Mouse (Mus musculus) layer of hippocampus, adult 11-12 months (tissue): ENCODE measurements at regions not wholly inside any gene's neighbourhood (a gene's known extent, or its start where the extent isn't known, plus 50 kb on each side); places are given as distances from the start of the nearest gene placed in this dataset.

ENCODE experiments used
- DNase-seq: peaks from one replicate; pipeline ENCODE4 v3.0.0; 2022; ENCODE audit warnings: low spot score

DNA sequence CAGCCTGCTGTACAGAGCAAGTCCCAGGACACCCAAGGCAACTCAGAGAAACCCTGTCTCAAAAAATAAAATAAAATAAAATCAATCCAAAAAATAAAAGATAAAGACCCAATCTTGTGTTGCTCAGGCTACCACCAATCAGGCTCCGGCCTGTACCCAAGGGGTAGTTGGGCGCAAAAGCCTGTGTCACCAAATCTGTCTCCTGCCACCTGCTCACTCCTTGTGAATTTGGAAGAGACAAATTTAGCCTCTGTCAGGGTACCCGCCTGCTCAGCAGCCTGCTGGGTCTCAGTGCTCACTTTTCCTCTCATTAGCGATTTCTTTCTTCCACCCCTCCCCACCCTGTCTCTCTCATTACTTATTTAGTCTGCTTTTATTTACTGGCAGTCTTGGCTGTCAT, 54.6 kb downstream of the Sox4 start:
- no peak for DNase-seq

DNA sequence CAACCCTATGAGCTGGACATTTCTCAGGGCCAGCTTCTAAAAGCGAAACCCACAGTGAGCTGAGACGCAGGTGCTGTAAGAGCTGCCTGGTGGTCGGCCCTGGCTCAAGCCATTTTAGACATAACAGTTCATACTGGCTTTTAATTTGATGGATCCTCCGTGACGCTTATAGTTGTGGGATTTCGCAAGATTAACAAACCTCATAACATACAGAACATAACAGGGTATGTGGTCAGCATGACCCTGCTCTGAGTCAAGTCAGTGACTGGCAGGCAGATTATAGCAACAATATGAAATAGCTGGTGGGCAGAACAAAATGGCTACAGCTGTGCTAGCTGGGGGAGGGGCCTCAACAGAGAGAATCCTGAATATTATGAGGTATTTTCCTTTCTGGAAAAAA, 60.6 kb downstream of the Sox4 start:
- DNase-seq, result no peak

DNA sequence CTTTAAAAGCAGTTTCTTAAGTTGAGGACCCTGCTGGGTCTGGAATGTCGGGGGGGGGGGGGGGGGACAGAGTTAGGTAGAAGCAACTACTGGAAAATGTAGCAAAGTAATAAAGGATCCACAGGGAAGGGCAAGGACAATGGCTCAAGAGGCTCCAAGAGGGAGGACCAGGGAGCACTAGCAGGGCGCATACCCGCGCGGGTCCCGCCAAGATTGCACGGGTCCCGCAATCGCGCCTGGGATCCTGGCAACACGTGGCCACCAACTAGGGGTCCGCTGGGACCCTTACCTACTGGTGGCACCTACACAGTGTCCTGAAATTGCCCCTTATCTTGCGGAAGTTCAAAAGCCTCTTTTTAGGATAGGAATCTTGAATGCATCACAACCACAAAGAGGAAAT, 66.4 kb downstream of the Sox4 start:
- DNase-seq, result no peak

DNA sequence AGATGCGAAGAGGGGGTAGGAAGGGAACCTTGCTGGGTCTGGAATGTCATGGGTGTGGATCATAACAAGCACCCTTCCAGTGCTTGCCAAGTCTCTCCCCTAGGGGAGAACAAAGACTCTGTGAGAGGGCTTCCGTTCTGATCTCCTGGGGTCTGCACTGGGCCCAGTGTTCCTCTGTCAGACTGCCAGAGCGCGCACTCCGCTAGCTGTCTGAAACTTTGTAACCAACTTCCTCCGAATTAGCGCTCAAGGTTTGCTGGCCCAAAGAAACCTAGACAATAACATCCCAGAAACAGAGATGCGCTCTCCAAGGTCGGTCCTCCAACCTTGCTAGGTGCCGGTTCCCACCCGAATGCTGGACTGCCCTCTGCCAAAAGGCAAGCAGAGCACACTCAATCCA, 66.8 kb downstream of the Sox4 start:
- no peak for DNase-seq

DNA sequence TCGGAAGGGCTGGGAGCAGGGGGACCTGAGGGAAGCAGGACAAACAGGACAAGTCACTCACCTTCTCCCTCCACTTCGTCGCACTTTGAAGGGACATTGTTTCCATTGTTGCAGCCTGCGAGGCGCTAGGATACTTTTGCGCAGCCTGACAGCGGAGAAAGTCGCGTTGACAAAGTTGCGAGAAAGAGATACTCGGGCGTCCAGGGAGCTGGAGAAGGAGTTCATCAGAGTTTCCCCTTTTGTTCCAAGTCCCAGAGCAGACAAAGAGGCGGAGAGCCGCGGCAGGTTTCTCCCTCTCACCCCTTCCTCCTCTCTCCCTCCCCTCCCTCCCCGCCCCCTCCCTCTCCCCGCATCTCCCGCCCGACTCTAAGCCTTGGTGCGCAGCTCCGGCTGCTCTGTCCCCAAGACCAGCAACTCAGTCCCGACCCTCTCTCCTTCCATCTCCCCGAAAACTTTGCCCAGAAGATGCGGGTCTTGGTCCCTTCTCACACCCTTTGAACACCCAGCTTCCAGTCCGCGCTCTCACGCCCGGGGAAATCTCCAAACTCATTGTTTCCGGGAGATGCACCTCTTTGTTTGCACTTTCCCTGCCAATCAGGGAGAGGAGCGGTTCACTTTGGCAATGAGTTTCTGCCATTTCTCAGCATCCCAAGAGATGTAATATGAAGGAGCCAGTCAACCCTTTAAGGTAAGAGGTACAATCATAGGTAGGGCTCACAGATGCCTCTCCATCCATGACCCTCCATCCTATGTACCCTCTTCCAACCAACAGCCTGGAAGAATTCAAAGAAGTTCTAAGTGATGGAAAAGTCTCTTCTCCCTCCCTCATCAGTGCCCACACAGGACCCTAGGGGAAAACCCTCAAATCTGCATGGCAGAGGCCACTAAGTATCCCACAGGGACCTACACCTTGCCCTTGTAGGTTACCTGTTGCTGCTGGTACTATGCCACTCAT, 68.2 kb downstream of the Sox4 start:
- no peak for DNase-seq

DNA sequence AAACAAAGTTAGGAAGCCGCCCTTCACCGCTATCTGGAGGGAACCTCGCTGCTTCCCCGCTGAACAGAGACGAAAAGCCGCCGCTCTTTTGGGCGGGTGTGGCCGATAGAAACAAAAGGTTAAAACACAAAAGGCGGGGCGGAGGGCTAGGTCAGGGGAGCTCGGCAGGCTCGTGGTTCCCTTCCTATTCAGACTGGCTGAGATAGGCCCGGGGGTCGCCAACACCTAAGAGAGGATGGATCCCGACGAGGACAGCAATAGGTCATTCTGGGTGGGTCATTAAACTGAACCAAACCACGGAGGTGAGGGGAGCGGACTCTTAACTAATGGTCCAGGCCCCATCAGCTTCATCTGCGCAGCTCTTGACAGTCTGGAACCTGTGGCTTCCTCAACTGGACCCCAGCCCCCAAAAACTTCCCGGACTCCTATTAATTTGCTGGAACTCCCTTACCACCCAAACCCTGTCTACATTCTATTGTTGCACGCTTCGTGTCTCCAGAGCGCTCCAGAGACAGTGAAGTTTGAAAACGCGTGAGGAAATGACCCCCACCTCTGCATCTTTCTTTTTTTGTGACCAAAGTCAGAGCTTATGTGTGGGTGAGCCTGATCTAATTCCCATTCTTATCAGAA, 69.2 kb downstream of the Sox4 start:
- no peak for DNase-seq

DNA sequence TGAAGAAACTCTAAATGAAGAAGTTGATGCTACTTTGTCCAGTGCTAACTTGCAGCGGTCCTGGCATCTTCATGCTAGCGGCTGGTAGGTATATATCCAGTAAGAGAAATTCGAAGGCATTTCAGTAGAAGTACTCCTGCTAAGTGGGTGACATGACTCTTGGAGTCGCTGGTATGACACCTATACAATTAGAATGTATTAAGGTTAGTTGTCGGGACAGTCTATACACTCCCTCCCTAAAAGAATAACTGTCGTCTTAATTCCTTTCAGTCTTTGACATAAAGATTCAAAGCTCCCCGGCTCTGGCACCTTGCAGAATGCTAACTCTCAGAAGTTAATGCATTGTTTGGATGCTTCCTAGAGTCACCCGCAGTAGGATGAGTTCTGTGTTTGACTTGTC, 70.1 kb downstream of the Sox4 start:
- no peak for DNase-seq

DNA sequence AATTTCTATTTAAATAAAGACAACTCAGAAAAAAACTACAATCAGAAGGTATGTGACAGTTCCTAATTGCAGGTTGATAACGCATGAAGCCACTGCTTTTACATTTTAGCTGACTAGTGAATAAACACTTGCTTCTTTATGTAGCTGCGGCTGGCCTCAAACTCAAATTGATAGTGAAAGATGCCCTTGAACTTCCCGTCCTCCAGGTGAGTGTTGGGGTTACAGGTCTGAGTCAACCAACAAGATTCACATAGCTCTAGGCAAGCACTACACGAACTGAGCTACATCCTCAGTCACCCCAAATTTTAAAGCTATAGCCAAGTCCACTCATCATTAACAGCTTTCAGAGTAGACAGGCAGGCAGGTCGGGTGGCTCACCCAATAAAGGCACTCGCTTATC, 72.6 kb downstream of the Sox4 start:
- no peak for DNase-seq

DNA sequence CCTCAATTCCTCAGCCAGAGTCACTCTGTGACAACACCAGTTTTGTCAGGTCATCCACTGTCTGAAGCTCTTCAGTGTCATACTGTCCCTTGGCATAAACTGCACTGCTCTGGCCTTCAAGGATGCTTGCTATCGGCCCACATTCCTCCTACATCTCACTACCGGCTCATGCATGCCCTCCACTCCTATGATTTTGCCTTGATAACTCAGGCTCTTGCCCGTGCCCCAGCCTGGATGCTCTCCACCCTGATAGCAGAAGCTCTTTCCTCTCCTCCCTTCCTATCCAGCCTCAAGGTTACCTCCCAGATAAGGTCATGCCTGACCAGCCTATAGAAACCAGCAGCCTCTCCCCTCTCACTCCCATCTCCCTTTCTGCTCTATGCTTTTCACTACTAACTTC, 74.8 kb downstream of the Sox4 start:
- DNase-seq, result no peak

DNA sequence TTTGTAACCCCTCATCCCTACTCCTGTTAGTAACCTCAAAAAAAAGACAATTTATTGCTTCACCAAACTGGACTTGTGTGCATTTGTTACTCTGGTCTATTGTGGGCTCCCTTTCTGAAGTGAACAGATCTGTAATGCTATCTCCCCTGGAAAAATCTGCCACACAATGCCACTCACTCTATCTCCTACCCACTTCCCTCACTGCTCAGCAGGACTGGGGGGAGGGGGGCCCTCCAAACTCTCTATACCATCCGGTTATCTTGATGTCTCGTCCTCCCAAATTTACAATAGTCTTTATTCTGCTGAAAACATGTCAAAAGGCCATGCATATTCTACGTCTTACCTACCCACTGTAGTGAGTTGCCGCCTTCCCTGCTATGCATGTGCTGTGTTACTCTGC, 76.7 kb downstream of the Sox4 start:
- DNase-seq, result no peak

DNA sequence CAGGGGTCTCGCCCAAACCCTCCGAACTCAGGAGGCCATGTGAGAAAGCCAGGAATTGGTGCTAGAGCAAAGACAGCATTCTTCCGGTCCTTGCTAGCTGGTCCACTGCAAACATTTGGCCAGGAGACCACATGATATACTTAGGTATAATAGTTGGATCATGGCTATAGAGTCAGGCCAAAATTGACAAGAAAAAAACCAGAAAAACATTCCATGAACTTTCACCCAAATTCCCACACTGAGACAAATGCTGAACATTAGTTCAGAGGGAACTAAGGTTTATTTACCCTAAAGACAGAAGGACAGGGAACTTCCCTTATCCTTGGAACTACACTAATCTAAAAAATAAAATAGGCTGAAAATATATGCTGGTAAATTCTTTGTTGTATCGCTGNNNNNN, 82.8 kb downstream of the Sox4 start:
- no peak for DNase-seq

DNA sequence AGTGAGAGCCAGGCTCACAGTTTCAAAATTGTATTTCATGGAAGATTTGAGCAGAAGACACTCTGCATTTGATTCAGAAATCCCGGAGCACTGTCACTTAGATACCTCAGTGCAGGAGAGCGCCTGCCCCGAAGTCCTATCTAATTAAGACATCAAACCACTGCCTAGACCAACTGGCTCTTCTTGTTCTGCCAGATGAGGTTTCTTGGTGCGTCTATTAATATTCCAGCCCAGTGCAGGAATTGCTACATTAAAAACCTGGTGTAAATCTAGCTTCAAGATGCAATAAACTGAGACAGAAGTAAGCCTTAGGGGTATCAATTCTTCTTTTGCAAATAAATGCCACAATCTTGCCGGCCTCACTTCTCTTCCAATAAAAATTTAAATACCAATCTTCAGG, 86.3 kb downstream of the Sox4 start:
- DNase-seq, result no peak

DNA sequence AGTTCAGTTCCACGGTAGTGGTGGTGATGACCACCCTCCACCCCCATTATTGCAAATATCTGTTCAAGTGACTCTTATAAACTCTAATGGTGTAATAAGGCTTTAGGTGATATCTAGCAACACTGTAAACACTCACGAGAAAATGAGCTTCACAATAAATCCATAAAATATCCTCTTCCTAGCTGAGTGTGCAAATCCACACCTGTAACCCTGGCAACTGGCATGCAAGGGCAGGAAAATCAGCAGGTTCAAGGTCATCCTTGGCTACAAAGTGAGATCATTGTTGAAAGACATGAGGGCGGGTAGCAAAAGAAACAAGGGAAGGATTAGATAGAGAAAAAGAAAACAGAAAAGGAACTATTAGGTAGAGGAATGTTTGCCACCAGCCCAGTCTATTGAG, 86.8 kb downstream of the Sox4 start:
- no peak for DNase-seq

DNA sequence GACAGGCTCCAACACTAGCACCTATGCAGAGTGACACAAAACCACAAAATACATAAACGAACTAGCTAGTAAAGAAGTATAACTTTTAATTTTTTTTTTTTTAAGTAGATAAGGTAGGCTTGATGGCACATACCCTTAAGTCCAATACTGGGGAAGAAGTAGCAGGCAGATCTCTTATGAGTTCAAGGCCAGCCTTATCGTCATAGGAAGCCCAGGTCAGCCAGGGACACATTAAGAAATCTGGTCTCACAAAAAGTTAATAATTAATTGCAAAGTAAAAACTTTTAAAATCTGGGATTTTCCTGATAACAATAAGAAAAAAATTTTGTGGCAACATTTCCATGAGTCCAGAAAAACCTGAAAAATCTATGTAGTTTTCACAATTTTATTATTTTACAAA, 92.9 kb downstream of the Sox4 start:
- no peak for DNase-seq

DNA sequence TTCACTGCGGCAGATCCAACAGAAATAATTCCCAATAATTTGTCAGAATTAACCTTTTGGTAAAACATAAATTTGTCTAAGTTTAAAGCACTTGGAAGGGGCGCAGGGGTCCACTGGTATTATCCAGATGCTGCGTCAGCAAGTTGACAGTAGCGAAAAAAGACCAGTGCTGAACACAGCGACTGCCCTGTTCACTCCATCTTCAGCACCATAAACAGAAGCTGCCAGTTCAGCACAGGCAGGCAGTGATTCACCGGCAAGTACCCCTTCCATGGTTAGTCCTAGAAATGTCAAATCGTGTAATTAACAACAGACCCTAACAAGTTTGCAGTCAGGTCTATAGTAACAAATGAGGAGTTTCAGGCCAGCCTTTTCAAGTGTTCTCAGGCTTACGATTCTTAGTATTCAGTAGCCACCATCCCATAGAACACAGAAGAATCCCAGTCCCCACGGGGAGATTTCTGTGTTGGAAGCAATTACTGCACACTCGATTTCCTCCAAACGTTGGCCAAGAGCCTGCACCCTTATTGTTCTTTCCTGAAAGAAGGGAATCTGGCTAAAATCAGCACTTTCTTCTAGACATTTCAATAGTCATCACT, 93.6 kb downstream of the Sox4 start:
- DNase-seq, result no peak

DNA sequence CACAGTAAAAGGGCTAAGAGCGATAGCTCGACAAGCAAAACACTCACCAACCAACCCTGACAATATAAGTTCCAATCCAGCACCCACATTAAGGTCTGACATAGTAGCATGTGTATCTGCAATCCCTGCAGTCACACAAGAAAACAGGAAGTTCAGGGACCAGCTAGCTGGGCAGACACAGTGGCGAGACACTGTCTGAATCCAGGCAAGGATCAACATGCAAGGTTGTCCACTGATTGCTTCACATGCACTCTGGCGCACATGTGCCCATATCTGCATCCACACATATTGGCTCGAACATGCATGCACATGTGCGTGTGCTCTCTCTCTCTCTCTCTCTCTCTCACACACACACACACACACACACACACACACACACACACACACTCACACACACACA, 95.5 kb downstream of the Sox4 start:
- no peak for DNase-seq

DNA sequence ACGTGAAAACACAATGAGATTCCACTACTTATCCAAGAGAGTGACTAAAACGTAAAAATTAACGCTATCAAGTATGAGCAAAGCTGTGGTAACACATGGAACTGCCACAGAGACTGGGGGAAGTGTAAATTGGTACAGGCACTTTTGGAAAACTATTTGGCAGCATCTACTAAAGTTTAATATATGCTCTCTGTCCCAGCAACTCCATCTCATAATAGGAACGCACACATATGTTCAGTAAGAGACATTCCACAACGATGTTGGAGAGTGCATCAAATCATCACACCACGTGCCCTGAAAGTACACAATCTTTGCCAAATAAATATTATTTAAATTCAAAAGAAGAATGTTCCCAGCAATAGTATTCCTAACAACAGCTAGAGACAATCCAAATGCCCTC, 96.3 kb downstream of the Sox4 start:
- no peak for DNase-seq

DNA sequence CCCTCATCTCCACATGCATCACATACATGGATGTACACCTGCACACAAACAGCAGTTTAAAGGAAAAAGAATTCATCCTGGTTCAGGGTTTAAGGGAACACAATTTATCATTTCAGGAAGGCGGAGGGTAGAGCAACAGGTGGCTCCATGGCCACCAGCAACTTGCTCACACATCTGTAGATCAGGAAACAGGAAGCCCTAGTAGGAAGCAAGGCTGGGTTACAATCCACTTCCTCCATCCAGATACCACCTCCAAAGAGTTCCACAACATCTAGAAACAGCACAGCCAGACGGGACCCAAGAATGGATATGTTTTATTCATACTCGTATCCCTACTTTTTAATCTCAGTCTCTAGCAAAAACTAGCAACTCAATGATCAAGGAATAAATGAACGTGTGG, 97.0 kb downstream of the Sox4 start:
- no peak for DNase-seq

DNA sequence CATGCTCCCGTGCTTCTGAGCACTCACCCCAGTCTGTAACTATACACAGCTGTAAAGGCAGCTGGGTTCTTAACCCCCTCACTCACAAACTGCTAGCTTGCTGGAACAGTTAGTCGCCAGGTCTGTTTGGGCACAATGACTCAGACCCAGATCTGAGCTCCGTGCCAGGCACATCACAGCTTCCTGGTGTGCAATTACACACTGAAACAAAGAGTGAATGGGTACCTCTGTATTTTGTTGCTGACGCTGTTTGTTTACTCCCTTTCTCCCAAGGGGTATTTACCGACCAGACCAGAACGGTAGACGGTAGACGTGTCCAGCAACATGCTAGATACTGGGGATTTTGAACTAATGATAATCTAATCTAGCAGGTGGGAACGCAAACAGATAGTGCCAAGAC, 99.3 kb downstream of the Sox4 start:
- DNase-seq, result no peak

DNA sequence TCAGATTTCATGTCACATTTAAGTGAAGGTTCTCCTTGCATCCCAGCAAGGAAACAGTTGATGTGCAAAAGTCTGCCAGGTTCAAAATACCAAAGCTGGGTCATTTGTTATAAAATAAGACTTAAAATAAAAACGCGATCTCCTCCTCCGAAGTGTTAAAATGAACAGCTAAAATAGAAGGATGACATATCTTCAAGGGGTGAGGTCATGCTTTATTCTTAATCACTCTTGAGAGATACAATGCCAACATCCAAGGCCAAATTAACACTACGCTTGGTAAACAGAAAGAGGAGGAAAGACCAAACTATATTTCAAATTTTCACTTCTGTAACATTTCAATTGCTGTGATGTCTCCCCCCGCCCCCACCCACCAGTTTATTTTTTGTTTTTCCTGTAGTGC, 105.2 kb downstream of the Sox4 start:
- DNase-seq, result no peak

DNA sequence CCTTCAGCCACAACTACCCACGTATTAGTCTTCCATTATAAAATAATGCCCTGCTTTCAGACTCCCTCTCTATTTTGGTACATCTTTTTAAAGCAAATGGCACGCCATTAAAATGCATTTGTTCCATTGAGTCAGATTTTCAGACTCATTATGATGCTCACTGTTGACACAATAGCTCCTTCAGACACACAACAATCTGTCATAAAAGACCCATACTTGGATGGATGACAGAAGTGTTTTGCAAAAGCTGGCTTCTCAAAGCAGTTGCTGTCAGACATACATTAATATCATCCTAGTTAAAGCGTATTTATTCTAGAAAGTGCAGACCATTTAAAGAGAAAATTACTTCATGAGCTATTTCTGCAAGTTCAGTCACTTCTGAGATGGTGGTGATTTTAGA, 106.0 kb downstream of the Sox4 start:
- no peak for DNase-seq

DNA sequence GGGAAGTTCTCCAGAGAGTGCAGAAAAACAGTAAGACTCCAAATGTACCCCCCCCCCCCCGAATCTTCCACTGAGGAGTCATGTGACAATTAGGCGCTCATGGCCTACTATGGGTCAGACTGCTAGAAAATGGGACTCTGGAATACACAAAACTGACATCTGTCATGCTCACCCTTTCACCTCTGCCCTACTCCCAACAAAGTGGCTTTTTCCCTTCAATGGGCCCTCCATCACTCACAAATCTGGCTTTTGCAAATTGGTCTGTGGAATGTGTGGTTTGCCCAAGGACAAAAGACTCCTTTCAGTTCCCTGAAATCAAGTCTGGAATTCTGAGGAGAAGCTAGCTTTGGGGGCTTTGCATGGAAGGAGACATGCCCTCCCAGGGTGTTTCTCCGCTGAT, 109.0 kb downstream of the Sox4 start:
- no peak for DNase-seq

DNA sequence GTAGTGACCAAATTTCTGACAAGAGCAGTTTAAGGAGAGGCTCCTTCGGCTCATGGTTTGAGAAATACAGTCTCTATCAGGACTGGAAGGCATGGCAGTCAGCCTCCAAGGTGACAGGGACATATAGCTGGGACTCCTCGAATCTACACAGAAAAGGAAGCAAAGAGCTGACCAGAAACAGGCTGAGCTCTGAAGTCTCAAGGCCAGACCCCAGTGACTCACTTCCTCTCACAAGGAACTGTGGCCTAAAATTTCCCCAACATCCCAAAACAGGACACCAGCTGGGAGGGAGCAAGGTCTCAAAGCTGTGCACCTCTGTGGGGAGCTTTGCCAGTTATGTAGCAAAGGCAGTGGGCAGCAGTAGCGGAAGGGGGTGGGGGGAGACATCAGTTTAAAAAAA, 110.7 kb downstream of the Sox4 start:
- DNase-seq, result peak; percentile 13
